Mouse (Mus musculus): ENCODE measurements around the gene Aox1.

Aox1 gene

DNA sequence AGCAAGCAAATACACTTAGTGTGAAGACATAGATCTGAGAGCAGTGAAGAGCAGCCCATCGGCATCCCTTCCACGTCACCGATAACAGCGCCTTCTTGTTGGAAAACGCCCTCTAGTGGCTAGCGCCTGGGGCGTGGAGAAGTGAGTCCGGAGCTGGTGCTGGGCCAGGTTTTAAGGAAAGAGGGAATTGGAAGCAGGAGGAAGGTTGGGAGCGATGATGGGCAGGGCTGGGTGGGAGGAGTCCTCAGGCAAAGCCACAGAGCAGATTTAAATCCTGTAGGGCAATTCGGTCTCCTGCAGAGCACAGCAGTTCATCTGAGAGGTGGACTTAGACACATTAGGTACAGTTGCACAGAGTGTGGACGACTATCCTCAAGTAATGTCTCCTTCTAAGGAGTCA is 83.1 kb downstream of the Aox1 start, which contains the start of gene Aox3:
Aox3 (plus strand) TSS at position 251 of the 400 bp plus-strand sequence.
- DNase-seq = peak; percentile 89

- no peak for DNase-seq
Observed at GRCm38 (mm10) chr1:58113441-58113840, 83.7 kb downstream of the Aox1 start.

DNA sequence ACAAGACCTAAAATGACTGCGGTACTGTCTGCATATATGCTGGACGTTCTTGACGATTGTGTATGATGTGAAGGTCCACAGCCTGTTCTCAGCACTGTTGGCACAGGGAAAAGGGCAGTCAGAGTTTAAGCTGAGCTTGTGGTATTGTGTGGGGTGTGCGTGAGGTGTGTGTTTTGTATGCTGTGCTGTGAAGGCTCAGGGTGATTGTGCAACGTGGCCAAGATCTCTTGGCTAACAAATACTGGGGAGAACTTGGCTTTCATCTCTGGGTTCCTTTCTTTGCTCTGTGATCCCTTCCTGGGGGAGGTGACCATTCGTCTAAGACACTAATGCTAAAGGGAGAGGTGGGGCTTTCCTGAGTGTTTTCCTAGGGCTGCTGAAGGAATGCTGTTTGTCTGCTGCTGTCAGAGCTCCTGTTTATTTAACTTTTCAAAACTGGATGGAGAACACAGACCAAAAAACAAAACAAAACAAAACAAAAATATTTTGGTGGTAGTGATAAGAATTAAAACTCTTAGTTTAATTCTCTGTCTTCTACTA is 84.4 kb downstream of the Aox1 start:
- DNase-seq = peak; percentile 6

GRCm38 (mm10) chr1:58114666-58115375 is 85.1 kb downstream of the Aox1 start:
- DNase-seq = no peak

- DNase-seq = no peak
Observed at GRCm38 (mm10) chr1:58118231-58118630, 88.5 kb downstream of the Aox1 start.

GRCm38 (mm10) chr1:58124901-58125300 is 95.2 kb downstream of the Aox1 start:
- DNase-seq = no peak

- no peak for DNase-seq
Observed at GRCm38 (mm10) chr1:58137891-58138290, 108.2 kb downstream of the Aox1 start.

- no peak for DNase-seq
Observed at GRCm38 (mm10) chr1:58138986-58139385, 109.3 kb downstream of the Aox1 start.

GRCm38 (mm10) chr1:58140607-58141006 is 110.9 kb downstream of the Aox1 start:
- DNase-seq = no peak

GRCm38 (mm10) chr1:58144384-58145069 is 114.8 kb downstream of the Aox1 start:
- DNase-seq = peak; percentile 51

GRCm38 (mm10) chr1:58146026-58146425 is 116.3 kb downstream of the Aox1 start:
- no peak for DNase-seq

- DNase-seq = no peak
Observed at GRCm38 (mm10) chr1:58147776-58148175, 118.0 kb downstream of the Aox1 start.

DNA sequence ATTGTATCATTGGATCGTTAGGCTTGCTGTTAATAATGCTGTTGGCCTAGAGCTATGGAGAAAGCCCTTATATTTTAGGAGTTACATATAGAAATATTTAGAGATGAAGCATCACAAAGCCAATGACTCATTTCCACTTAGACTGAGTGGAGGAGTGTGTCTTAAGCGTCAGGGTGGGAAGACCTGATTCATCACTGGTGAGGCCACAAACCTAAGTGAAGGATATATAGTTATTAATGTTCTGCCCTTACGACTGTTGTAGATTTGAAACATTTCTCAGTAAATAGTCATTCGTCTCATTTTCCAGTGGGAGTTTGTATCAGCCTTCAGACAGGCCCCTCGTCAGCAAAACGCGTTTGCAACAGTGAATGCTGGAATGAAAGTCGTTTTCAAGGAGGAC is 122.5 kb downstream of the Aox1 start:
- DNase-seq = no peak

Data from lung, postnatal 10 days (tissue).